Mouse (Mus musculus) gastrocnemius, postnatal 10 days (tissue): ENCODE data around the gene Kctd10. TPM values are rescaled to one million over a fixed set of nuclear protein-coding genes. Genes with fewer than 3 reads are reported as not detected.

Experiments used
- DNase-seq: peaks from one replicate; pipeline ENCODE4 v3.0.0; 2021; ENCODE audit warnings: mixed read lengths
- long read RNA-seq, 2 experiments: library from polyadenylated mRNA; stranded (forward); transcript quantifications; one replicate each; pipeline ENCODE4 v2.0.0; 2021
- total RNA-seq, 2 experiments: library from RNA; stranded (reverse); gene quantifications; 2 replicates each; pipeline ENCODE4 v1.2.3; 2021

The Kctd10 gene
- total RNA-seq: 10 to 100 TPM; 28.3 to 30.8 TPM
- long read RNA-seq, experiment 1, transcript Kctd10-202 (7 exons, 3,103 nt): major isoform, 59 of 86 reads
- long read RNA-seq, experiment 1, transcript Kctd10-201 (7 exons, 1,026 nt): minor isoform, 14 of 86 reads
- long read RNA-seq, experiment 1, partial matches to known transcripts: 6 of 86 reads
- long read RNA-seq, experiment 1, other reads (novel, unspliced or antisense): 7 of 86 reads
- long read RNA-seq, experiment 2, transcript Kctd10-201 (7 exons, 1,026 nt): minor isoform, 15 of 92 reads
- long read RNA-seq, experiment 2, transcript Kctd10-202 (7 exons, 3,103 nt): major isoform, 58 of 92 reads
- long read RNA-seq, experiment 2, partial matches to known transcripts: 11 of 92 reads
- long read RNA-seq, experiment 2, other reads (novel, unspliced or antisense): 8 of 92 reads

DNA sequence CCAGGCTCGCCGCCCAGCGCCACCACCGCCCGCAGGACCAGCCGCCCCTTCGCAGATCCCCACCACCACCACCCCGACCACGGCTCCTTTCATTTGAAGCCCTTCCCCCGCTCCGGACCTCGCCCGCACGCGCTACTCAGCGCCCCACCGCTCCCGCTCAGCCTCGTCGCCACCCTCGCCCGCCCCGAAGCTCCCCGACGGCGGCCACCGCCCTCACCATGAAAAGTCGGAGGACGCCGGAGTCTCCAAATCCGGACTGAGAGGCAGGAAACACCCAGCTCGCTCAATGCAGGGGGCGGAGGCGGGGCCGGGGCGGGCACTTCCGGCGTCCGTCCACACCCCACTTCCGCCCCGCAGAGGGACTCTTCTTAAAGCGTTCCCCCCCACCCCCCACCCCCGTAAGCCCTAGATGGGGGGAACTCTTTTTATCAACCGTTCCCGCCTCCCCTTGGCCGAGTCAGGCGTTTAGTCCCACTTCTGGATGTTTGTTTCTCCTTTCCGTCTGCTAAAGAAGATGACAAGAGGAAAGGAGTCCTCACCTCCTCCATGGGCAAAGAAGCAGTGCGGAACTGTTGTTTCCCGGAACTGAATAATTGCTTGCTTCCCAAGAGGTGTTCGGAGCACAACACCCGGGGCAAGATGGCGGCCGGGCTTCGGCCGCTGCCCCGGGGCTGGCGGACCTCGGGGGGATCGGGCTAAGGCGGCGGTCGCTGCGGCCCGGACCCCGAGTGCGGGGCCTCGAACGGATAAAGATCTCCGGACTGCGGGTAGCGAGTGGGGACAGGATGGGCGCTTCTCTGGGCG is at the start of gene Kctd10, which contains the start of gene Ube3b:
TSS of gene Kctd10 (minus strand) at position 300 of the 804 bp plus-strand sequence.
TSS of gene Ube3b (plus strand) at position 399 of the 804 bp plus-strand sequence.
- peak; percentile 84 for DNase-seq

DNA sequence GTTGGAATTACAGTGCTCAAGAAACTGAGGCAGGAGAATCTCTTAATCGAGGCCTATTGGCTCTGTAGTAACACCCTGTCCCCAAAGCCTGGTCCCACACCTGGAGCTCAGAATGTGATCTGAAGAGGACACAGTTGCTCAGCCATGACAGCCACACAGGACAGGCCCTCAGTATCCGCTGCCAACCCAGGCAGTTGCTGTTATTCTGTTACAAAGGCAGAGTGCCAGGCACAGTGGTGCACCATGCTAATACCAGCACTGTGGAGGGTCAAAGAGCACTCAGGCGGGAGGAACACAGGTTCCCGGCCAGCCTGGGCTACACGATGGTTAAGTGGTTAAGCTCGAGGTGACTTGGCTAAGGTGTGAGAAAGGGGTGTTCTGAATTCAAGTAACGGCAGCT is 49.5 kb upstream of the Kctd10 start:
- no peak for DNase-seq

DNA sequence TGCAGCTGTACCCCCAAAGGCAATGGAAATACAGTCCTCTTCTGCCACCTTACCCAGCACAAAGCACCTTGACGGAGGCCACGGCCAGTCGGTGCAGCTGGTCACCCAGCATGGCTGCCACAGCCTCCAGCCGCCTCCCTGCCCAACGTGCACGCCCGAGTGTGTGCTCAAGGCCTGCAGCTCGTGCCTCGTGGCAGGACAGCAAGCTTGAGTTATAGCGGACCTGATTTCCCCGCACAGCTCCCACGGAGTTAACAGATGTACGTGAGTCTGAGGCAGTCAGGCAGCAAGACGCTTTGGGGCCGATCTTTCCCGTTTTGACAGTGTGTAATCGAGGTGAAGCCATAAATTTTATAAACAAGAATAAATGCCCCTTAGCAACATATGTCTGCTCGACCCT is 48.3 kb upstream of the Kctd10 start:
- no peak for DNase-seq

DNA sequence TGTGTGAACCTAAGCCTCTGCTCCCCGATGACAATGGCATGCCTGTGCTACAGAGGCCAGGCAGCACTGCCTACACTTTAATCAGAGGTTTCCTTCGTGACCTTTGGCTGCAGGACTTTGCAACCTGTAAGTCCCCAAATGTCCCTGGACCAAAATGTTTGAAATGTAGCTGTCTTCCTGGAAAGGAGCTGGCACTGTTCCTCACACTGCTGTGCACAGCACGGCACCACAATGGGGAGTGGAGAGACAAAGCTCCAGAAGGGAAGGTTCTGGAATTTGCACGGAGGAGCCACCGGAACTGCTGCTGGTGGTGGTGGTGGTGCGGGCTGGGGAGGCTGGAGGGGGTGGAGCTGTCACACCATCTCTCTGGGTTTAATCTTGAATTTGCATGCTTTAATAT is 46.4 kb upstream of the Kctd10 start:
- DNase-seq: no peak

DNA sequence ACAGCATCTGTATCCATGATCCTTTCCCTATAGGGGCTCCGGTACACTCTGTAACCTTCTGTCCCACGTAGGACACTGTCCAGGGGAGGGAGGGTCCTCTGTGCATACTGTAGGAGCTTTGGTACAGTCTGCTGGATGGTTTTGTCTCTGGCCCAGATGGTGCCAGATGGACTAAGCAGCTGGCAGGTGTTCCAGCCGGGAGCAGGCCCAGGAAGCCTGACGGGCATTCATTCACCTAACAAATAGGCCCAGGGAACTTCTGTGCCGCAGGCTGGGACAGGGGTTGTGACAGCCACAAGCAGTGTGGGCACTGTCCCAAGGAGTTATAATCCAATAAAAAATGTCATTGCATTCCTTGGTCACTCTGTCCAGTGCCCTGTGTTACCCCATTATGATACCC is 43.7 kb upstream of the Kctd10 start:
- no peak for DNase-seq

DNA sequence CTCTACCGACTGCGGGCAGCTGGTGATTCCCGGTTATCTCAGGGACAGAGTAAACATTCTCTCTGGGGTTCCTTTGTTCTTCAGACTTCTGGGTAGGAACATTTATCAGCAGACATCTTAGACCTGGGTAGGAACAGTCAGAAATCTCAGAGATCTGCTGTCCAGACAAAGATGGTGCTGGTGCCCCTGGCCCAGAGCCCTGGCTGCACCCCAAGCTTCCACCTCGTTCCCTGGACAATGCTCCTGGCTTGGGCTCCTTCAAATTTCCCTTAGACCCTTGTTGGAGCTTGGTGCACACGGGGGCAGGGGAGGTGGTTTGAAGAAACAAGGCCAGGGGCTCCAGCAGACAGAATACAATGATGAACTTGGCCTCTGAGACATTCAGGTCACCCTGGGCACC is 42.3 kb upstream of the Kctd10 start:
- DNase-seq: no peak

DNA sequence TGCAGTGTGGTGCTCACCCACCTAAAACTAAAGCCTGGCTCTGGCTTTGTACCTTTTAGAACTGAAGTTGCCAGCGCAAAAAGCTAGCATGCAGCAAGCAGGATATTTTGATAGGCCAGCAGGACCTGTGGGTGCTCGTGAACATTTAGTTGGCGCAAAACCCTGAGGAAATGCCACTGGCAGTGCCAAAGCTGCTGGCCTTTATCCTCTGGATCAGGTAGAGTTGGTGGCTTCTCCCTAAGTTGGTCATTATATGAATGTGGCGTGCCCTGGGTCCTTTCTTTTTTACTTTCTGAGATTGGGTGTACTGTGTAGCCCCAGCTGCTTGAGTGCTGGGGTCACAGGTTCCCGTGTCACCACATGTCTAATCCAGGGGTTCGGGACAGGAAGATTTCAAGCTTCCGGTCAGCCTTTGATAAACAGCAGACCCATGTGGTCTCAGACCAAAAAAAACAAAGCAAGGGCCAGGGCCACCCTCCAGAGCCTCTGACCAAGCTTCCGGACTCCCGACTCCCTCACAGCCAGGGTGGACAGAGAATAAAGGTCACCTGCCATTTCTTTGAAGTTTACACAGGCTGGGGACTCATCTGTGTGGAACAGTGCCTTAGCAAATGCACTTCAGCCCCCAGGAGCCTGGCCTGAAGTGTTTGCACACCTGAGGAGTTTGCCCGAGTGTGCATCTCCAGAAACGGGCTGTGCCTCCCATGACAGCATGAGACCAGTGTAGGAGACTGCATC is 41.4 kb upstream of the Kctd10 start:
- DNase-seq: no peak

DNA sequence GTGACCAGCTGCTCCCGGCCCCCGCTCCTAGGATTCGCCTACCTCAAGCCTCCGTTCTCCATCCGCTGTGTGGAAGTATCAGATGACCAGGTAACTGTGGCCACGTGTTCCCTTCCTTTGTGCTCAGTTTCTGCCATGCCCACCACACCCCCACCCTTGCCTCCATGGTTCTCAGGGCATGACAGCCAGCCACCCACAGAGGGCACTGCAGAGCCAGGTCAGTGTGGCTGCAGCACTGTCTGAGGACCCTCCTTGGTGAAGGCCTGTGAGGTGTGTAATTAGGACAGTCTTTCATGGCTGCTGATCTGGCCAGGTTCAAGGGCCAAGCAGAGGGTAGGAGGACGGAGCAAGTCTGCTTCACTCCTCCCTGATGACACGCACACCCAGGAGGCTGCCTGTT is 38.2 kb upstream of the Kctd10 start:
- no peak for DNase-seq

DNA sequence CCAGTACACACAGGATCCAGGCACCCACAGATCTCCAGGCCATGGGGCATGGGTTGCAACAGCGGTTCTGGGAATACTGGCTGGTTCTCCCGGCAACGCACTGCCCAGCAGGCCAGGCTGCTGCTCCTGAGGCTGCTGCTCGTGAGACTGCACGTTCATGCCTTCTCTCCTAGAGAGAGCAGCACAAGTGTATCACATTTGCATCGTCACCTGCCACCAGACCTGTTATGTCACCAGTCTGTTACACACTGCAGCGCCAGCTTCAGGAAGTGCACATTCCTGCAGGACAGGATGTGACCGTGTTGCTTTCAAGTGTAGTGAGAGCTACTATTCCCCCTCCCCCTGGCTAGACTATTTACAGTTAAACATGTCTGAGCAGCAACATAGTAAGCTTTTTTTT is 36.5 kb upstream of the Kctd10 start:
- DNase-seq: no peak

DNA sequence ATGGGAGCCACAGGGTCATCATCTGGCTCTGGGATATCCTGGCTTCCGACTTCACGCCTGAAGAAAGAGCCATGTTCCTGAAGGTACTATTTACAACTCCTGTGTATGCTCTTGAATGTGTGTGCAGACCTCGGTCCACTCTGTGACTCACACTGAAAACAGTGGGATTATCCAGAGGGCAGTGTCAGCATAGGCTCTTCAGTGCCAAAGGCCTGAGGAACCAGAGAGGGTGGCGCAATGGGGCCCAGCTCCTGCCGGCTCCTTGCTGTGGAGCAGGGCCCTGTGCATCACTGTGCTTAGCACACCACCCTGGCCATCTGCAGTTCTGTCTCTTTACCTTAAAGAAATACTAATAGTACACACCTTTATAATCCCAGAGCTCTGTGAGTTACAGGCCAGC is 35.3 kb upstream of the Kctd10 start:
- DNase-seq: no peak

DNA sequence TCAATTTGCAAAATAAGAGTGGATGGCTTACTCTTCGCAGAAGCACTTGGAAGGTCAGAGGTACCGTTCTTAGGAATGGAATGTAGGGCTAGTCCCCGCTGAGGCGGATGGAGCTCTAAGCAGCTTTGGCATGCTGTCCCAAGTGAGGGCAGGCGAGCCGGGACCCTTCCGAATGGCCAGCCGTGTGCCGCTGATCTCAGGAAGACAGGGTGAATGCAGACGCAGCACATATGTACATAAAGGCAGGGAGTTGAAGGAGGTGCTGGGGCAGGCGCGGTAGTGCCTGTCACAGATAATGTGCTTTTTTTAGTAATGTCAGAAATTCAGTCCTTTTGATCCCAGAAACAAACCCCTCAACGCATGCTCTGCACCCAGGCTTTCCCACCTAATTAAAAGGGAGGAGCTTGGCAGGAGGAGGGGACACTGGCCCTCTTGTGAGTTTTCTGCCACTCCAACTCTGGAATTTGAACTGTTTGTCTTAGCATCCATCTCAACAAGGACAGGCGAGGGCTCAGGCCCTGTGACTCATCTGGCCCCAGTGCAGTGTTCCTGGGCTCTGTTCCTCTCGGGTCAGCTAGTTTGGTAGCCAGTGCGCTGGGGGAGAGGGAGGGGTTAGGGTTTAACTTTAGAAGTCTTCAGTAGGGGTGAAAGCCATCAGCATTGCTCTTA is 32.9 kb upstream of the Kctd10 start:
- DNase-seq: no peak

DNA sequence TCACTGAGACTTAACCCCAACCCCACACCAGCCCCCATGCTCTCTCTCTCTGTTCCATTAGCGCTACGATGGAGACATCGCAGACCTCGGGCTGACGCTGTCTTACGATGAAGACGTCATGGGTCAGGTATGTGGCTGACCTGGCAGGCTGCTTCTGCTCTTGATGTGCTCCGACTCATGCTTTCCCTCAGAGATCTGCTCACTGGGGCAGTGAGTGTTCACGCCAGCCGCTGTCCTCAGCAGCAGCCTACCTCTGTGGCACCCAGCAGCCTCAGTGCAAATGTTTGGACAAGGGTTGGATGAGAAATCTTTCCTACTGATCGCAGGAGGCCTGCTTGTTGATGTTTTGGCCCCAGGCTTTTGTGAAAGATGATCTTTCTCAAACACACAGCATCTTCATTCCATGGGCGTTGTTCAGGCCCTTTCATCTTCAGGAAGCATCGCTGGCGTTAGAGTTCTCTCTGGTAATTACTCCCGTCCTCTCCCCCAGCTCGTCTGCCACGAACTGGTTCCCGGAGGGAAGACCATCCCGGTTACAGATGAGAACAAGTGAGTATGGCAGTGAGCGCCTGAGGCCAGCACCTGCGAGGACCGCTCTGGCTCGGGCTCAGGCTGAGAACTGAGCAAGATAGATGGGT is 32.2 kb upstream of the Kctd10 start:
- DNase-seq: no peak

DNA sequence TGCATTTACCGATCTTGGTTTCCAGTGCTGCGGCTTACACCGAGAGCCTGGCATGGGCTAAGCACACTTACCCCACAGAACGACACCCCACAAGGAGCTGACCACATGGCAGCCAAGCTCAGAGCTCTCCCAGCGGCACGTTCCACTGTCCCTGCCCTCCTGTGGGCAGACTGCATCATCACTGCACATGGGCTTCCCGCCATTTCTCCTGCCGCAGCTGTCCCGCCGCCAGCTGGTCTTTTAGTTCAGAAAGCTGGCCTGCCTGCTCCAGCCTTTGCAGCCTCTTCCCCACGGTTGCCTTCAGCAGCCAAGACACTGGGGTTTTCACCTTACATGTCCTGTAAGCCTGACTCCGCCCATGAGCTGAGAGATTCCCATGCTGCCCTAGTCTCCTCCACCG is 30.1 kb upstream of the Kctd10 start:
- no peak for DNase-seq

DNA sequence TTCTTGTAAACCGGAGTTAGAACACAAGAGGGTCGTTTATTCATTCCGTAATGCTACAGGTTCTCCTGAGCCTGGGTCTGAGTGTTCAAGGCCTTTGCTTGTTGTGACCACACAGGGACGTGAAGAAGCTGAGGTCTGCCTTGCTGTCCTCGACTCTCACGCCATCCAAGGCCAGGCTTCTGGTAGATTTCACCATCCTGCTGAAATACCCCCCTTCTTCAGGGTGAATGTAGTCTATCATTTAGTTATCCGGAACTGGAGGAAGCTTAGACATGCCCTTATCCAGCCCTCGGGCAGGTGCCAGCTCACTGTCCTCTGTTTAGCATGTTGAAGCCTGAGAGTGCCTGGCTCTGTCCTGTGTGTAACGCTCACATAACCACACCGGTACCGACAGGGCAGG is 28.5 kb upstream of the Kctd10 start:
- DNase-seq: no peak

DNA sequence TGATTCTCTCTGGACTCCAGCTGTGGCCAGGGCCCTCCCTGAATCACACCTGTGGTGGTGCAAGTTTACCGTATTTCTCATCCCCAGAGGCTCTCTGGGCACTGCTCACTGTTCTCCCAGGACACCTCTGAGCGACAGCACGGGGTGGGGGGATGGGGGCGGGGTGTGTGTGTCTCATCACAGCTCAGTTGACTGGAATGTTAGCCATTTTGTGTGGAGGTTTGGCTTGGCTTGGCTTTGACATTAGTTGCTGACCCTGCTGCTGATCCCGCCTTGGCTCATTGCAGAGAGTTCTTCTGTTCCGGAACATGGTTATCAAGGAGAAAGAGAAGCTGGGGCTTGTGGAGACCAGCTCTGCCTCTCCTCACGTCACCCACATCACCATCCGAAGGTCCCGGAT is 27.5 kb upstream of the Kctd10 start:
- DNase-seq: no peak

DNA sequence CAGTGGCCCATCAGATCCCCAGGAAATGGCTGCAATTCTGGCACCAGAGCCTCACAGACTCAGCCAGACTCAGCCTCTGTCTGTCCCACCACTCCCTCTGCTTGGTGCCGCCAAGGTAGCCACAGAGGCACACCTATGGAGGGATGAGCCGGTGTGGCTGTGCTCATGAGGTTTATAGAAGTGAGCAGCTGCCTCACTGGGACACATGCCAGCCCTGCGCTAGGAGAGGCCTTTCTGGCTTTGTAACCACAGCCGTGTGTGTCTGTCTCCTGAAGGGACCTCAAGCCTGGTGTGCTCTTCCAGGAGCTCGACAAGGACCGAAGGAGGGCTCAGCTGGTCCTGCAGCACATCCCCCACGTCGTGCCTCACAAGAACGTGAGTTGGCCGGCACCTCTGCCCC is 27.0 kb upstream of the Kctd10 start:
- DNase-seq: no peak

DNA sequence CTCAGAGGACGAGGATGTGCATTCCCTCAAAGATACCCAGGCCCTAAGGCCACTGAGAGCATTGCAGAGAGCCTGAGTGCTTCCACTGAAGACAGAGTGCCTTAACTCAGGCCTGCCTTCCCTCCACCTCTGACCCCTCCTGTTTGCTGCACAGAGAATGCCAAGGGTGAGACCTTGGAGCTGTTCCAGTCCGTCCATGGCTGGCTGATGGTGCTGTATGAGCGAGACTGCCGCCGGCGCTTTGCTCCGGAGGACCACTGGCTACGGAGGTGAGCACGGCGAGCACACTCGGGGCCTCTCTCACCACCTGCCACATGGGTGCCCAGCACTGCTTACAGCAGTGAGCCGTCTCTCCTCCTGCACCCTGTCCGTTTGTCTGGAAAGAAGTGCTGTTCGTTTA is 26.3 kb upstream of the Kctd10 start:
- DNase-seq: no peak

DNA sequence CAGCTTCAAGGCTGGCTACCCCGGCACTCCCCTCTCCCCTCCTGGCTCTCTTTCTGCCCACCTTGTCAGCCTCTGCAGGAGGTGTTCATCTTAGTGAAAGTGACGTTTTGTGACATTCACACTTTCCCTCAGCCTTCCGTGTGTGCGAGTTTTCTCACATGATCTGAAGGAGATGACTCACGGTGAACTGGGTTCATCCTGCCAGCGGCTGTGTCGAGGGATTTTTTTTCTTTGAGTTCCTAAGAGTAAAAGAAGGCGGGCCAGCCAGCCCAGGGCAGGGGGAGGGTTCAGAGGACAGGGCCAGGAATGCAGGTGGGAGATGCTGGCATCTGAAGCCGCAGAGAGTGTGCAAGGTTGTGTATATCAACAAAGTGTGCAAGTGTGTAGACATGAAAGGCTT is 12.9 kb upstream of the Kctd10 start:
- no peak for DNase-seq

DNA sequence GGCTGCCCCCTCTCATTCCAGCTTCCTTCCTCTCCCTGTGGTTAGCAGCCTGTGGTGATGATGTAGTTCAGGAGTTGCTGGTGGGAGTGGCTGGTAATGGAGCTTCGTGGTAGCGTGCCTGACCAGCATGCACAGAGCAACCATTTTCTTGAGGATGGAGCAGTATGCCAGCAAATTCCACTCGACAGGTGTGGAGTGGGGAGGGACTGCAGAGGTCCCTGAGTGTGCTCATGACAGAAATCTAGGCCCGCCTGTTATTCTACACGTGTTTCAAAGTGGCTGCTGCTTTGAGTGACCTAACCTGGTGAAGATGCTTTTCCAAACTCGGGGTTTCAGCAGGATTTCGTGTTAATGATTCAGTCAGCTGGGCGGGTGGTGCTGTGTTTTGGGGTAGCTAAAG is 4.1 kb upstream of the Kctd10 start:
- DNase-seq: no peak

DNA sequence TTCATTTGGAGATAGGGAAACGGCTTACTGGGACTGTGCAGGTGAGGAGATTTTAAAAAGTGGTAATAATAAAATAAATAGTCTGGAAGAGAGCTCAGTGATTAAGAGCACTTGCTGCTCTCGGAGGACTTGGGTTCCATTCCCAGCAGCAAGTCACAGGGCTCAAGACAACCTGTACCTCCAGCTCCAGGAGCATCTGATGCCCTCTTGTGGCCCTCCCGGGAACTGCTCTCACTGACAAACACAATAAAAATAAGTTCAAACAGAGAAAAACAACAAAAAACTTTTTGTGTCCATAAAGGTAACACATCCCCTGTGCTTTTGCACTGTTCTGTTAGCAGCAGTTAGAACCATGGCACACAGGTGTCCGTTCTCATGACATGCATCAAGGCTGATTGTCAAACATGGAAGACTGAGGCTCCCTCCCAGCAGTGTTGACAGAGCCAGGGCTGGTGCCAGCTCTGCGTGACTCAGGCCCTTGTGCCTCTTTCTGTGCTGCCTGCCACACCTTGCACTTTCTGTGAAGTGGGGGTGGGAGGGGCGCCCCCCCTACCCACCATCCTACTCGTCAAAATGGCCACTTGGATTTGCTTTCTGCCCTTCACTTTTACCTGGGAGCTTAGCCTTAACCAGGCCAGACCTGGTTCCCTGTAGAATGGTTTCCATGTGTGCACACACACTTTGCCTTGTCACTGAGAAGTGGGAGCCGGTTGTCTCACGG is 3.0 kb upstream of the Kctd10 start:
- DNase-seq: peak; percentile 54

DNA sequence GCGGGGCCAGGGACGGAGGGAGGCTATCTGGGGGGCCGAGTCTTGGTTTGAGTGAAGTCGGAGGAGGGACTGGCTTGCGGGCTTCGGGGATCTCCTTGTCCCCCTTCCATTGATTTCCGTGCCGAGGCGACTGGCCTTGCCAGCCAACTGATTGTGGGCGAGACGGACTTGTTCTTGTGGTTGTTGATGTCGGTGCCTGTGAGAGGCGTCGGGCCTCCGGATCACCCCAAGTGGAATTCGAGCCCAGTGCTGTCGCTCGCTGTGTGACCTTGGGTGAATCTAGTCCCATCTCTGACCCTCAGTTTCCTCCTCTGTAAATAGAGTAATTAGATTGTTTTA is 674 bp upstream of the Kctd10 start:
- DNase-seq: no peak
